Mouse (Mus musculus) C2C12 (cell line): ENCODE measurements at regions not wholly inside any gene's neighbourhood (a gene's known extent, or its start where the extent isn't known, plus 50 kb on each side); places are given as distances from the start of the nearest gene placed in this dataset.

Experiments
- CEBPB ChIP-seq: IDR thresholded peaks from one replicate; pipeline ENCODE4 v1.6.1; 2011; ENCODE audit warnings: low read depth, mild to moderate bottlenecking, control low read depth, moderate library complexity
- CTCF ChIP-seq: IDR thresholded peaks from one replicate; pipeline ENCODE4 v1.5.1; 2011; ENCODE audit not compliant: control insufficient read depth, insufficient read depth, insufficient read length
- MAX ChIP-seq: IDR thresholded peaks from one replicate; pipeline ENCODE4 v1.6.1; 2011; ENCODE audit warnings: mild to moderate bottlenecking, control low read depth
- MYOG ChIP-seq: IDR thresholded peaks from one replicate; pipeline ENCODE4 v1.6.1; 2011; ENCODE audit not compliant: control insufficient read depth, insufficient read length; ENCODE audit errors: extremely low read depth

GRCm38 (mm10) chr2:72637881-72638620, 162.1 kb downstream of the Cdca7 start:
- TF ChIP-seq CEBPB = no peak
- TF ChIP-seq MAX = no peak
- no peak for TF ChIP-seq CTCF
- no peak for TF ChIP-seq MYOG
